Mouse (Mus musculus): ENCODE measurements around the gene Syn2. TPM values are rescaled to one million over a fixed set of nuclear protein-coding genes. Genes with fewer than 3 reads are reported as not detected.

Syn2 gene
- total RNA-seq (2015): not detected in 2 replicates
- total RNA-seq (2017): not detected in 2 replicates

GRCm38 (mm10) chr6:115134501-115135331, at the start of gene Syn2:
TSS of gene Syn2 (plus strand) at chr6:115134902.
- ATAC-seq (replicated peaks; ENCODE audit: poor library complexity): peak; percentile 100

DNA sequence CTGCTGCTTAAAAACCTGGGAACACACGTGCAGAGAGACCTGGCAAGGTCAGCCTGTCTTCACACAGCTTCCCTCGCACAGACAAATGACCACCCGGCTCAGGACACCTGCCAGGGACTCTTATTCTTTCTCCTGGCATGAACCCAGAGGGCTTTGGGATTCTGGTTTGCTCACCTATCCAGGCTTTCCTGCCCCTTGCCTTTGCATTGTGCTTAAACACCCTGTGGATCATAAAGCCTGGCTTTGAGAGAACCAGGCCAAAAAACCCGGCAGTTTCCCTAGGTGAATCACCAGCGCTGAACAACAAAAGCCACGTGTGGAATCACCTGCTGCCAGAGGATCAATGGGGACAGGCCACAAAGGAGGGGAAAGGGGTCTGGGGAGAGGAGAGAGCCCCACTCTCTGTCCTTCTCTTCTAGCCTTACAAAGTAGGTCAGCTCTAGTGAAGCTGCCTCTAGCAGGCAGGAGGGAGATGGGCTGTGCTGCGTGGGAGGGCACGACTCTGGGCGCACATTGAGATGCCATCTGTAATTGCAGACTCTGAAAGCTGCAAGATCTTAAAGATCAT, 49.3 kb upstream of the Syn2 start:
- ATAC-seq (replicated peaks; ENCODE audit: poor library complexity): no peak

DNA sequence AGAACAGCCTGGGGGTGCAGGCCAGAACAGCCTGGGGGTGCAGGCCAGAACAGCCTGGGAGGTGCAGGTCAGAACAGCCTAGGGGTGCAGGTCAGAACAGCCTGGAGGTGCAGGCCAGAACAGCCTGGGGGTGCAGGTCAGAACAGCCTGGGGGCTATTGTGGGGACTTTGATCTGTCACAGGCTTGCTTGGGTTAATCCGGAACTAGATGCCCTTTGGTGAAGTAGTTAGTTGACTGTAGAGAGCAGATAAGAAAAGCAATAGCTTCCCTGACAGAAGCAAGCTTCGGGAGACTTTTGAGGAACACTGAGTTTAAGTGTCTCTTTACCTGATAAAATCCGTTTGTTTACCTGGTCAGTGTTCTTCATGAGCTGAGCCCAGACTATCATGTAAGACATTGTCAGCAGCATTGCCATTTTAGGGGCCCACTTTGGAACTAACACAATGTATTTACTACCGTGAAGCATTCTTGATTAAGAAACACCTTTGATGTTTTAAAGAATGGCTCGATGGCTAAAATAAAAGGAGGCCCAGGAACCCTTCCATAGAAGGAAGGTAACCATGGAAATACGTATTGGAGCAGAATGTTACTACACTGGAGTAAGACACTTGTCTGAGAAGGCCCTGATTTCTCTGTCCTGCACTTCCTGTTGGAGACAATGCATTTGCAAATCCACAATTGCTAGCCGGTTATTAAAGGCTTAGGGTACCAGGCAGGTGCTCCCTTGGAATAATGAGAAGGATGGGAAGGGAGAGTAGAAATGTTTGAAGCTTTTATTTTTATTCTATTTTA, 46.2 kb upstream of the Syn2 start:
- ATAC-seq (replicated peaks; ENCODE audit: poor library complexity): no peak

DNA sequence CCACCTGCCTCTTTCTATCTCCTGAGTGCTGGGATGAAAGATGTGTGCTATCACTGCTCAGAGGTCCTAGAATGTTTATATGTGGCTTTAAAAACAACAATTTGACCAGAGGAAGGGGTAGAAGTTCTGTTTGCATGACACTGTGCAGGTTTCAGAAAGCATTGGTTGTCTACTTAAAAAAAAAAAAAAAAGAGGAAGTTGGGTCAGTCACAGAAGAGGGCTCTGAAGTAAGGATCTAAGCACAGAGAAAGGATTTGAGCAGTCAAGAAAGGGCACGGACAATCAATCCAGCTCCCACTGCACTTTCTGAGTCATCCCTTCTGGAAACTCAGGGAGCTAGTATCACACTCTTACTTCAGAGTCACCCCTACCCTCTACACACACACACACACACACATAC, 43.0 kb upstream of the Syn2 start:
- peak; percentile 44 for ATAC-seq (replicated peaks; ENCODE audit: poor library complexity)

GRCm38 (mm10) chr6:115102542-115102941, 32.2 kb upstream of the Syn2 start:
- no peak for ATAC-seq (replicated peaks; ENCODE audit: poor library complexity)

DNA sequence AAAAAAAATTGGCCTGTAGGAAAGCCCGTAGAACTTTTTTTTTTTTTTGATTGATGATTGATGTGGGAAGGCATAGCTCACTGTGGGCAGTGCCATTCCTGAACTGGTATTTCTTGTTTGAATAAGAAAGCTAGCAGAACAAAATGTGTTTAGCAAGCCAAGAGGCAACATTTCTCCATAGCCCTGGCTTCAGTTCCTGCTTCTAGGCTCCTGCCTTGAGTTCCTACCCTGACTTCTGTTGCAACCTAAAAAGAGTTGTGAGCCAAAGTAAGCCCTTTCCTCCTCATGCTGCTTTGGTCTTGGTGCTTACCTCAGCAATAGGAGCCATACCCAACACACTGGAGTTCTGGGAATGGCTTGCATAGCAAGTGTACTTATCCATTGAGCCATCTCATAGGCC, 23.3 kb upstream of the Syn2 start:
- ATAC-seq (replicated peaks; ENCODE audit: poor library complexity): no peak

- ATAC-seq (replicated peaks; ENCODE audit: poor library complexity): no peak
Measured at GRCm38 (mm10) chr6:115122181-115122580, 12.5 kb upstream of the Syn2 start.

DNA sequence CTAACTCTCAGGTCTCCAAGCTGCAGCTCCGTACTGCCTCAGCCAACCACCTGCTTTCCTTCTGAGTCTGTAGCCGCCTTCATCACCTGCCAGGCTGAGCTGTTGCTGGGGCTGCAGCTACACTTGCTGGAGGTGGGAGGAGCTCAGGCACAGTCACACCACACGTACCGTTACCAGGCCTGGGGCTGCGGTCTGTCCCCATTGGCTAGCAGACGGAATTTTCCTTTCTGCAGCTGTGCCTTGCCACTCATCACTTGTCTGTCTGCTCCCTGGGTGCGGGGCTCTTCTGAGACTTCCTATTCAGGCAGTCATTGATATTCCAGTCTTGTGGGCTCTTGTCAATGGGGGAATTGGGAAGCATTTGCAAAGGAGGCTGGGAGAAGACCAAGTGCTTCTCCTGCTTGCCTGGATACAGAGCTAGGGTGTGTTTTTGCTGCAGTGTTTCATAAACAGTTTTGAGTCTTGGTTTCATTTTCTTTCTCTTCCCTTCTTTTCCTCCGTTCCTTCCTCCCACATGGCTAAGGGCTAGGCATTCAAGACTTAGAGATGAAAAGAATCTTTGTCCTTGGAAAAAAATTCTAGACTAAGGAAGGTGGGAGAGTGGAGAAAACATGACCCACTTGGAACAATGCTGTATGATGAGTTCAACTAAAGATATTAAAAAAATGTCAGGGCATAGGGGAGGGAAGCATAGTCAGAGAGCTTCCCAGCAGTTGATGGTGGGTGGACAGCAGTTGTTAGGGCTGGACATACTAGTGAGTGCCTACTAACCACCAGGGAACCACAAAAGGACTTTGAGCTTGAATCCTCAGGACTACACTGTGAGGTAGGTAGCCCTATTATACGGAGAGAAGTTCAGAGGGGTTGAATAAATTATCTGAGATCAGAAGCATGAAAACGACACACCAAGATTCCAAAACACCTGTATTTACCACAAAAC, 11.2 kb upstream of the Syn2 start:
- peak; percentile 80 for ATAC-seq (replicated peaks; ENCODE audit: poor library complexity)

DNA sequence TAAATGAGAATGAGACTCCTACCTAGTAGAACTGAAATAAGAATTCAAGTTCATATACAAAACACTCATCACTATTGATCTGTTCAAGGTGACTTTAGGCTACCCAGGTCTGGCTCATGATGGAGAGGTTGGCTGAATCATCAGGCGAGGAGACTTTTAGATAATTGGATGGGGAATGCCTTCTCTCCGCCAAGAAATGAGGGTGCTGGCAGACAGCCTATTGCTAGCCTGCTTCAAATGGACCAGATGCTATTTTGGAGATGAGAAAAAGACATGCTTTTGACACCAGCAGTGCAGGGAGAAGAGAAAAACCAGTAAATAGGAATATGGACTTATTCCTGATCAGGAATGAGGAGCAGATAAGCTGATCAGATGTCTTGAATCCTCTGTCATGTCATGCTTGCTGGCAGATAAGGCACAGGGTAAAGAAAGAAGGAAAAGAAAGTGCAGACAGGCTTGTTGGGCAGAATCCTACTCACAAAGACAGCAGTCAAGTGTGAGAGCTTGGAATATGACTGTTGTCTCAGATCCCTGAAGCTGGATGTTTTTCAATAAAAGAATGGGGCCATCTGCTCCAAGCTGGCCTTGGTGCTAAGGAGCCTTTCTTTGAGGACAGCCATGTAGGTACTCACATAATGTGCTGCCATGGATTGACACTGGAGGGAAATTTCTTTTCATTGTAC, 9.9 kb upstream of the Syn2 start:
- ATAC-seq (replicated peaks; ENCODE audit: poor library complexity): no peak

GRCm38 (mm10) chr6:115125358-115125720, 9.4 kb upstream of the Syn2 start:
- ATAC-seq (replicated peaks; ENCODE audit: poor library complexity): no peak

DNA sequence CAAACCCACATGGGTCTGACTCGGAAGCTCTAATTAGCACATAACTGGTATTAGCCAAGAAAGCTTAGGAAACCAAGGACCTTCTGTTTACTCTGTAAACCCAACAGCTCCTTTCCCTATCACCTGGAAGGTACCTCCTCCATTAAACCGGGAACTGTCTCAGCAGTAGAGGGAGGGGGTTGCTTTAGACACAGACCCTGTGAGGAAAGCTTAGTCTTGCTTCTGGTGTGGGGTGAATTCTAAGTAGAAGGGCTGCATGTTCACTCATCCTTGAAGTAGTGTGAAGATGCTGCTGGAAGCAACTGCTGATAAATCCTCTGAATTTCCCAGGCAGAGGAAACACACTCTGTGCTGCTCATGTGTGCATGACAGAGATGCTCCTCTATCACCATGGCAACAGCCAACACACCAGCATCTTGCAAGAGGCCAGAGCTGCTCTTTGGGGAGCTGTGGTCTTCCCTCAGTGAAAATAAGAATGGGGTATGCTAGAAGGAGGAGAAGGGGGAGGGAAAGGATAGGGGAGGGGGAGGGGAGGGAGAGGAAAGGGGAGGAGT, 8.4 kb upstream of the Syn2 start:
- ATAC-seq (replicated peaks; ENCODE audit: poor library complexity): no peak

GRCm38 (mm10) chr6:115126851-115127250, 7.9 kb upstream of the Syn2 start:
- no peak for ATAC-seq (replicated peaks; ENCODE audit: poor library complexity)

- ATAC-seq (replicated peaks; ENCODE audit: poor library complexity): no peak
Measured at GRCm38 (mm10) chr6:115127255-115127824, 7.4 kb upstream of the Syn2 start.

DNA sequence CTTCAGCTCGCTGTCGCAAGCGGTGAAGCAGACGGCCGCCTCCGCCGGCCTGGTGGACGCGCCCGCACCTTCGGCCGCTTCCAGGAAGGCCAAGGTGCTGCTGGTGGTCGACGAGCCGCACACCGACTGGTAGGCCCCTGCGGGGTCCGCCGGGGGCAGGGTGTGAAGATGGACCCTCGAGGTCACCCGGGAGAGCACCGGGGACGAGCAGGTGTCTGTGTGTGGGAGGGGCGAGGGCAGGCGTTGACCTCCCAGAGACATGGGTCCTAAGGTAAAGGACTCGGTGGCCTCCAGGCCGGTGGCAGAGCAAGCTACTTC, 589 bp downstream of the Syn2 start:
- no peak for ATAC-seq (replicated peaks; ENCODE audit: poor library complexity)

DNA sequence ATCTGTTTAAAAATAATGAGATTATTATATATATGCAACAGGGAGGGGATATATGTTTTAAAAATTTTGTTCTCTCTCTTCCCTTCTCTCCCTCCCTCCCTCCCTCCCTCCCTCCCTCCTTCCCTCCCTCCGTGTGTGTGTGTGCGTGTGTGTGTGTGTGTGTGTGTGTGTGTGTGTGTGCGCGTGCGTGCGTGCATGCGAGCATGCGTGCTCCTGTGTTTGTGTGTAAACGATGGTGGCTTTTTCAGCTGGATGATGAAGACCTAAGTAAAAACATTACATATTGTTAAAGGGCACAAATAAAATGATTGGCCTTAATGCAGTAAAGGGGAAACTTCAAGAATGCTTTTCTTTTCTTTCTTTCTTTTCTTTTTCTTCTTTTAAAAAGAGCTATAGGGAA, 1.5 kb downstream of the Syn2 start:
- no peak for ATAC-seq (replicated peaks; ENCODE audit: poor library complexity)

GRCm38 (mm10) chr6:115141446-115141845, 6.7 kb downstream of the Syn2 start:
- no peak for ATAC-seq (replicated peaks; ENCODE audit: poor library complexity)

DNA sequence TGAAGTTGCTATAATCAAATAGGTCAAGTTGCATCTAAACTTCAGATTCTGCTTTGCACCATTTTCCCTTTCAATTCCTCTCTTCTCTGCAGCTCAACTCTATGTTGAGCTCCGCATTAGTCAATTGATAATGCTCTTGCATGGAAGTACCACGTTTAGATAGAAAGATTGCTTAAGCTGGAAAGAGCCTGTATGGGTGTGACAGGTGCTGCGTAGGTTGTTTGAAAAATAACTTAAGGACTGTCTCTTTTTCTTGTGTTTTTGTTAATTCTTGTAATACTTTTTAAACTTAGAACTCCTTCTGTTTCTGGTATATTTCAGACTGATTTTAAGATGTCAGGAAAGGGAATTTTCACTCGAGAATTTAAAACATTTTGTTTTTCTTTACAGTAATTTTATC, 26.5 kb downstream of the Syn2 start:
- no peak for ATAC-seq (replicated peaks; ENCODE audit: poor library complexity)

- no peak for ATAC-seq (replicated peaks; ENCODE audit: poor library complexity)
Measured at GRCm38 (mm10) chr6:115165863-115166470, 31.3 kb downstream of the Syn2 start.

DNA sequence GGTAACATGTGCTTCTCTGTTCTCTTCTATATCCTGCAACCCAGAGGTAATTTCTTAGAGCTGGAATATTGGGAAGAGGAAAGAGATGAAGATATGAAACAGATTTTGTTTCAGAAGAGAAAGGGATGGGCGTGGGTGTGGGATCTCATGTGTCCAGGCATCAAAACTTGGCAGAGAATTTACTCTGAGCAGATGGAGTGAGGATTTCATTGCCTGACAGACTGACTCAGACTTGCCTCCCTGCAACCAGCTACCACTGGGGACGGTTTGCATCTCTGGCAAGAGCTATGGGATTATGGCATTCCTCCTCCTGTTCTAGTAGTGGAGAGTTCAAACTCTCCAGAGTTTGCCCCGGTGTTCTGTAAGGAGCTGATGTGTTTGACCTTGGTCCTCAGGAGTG, 34.2 kb downstream of the Syn2 start:
- ATAC-seq (replicated peaks; ENCODE audit: poor library complexity): no peak
